Mouse (Mus musculus) lung, adult 2 months (tissue): Measurements from ENCODE around the gene Tjp1.

Source experiments
- CTCF ChIP-seq: fragments of 200-500 bp; IDR thresholded peaks from 2 replicates; pipeline ENCODE4 v1.5.1; 2011; ENCODE audit warnings: mild to moderate bottlenecking, low read length, control low read depth; ENCODE audit not compliant: insufficient read depth
- POLR2A ChIP-seq: fragments of 200-500 bp; IDR thresholded peaks from 2 replicates; pipeline ENCODE4 v1.6.1; 2011; ENCODE audit warnings: low read depth, mild to moderate bottlenecking, control low read depth, low read length, borderline replicate concordance; ENCODE audit errors: extremely low read depth

- TF ChIP-seq CTCF: no peak
- no peak for TF ChIP-seq POLR2A
Observed at GRCm38 (mm10) chr7:65371765-65372164, 155.8 kb downstream of the Tjp1 start.
